Mouse (Mus musculus) erythroblast, adult 5-6 weeks (primary cell): ENCODE results near the gene BC005537. TPM values are rescaled to one million over a fixed set of nuclear protein-coding genes. Genes with fewer than 3 reads are reported as not detected.
"Not testable (repeated sequence)": the region's sequence is repeated elsewhere in the genome, so short reads cannot be mapped to it uniquely, and the experiment has no call there.

ENCODE experiments used
- ATAC-seq: replicated peaks from 2 replicates; pipeline ENCODE4 v1.8.0; 2016; ENCODE audit warnings: moderate number of reproducible peaks, mild to moderate bottlenecking, moderate TSS enrichment, inconsistent platforms; ENCODE audit not compliant: poor library complexity, low FRiP score, severe bottlenecking
- total RNA-seq, 2 experiments: library from RNA; stranded (forward) in 1 of 2; stranded (reverse) in 1 of 2; fragments of 150-400 nt in 1 of 2; fragments of 200-764, 138-1000 nt in 1 of 2; gene quantifications; 2 replicates each; pipeline versions ENCODE4 v1.2.3 to v1.2.4; 2015 to 2017; ENCODE audit warnings: low replicate concordance in 2 of 2

The BC005537 gene
- total RNA-seq (2015; ENCODE audit: low replicate concordance): 110 and 132 TPM in 2 replicates
- 106 and 118 TPM in 2 replicates for total RNA-seq (2017; ENCODE audit: low replicate concordance)

DNA sequence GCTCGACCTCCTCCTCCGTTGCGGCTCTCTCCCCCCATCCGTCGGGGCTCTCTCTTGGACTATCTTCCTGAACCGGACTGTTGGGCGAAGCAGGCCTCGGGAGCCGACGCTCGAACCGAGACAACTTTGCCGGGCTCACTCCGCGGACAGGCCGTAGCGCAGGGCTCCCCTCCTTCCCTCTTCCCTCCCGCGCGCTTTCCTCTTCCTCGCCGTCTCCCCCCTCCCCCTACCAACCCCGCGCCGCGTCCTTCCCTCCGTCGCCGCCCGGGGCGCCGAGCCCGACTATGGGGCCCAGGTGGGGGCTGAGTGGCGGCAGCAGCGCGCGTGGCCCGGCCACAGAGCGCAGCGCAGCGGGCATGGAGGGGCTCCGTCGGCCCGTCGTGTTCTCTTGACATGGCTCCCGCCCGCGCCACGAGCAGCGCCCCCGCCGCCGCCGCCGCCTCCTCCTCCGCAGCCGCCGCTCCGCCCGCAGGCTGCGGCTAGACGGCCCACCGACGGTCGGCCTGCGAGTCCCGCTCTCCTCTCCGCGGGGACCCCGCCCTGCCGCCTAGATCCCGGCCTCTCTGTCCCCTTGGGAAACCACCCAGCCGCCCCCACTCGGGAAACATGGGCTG, at the start of gene BC005537:
BC005537 (plus strand) TSS at position 350 of the 614 bp plus-strand sequence.
- 0 out of 2 replicates have a peak, but pooled peaks have one; percentile 7 for ATAC-seq

GRCm38 (mm10) chr13:24756756-24757155, 44.7 kb upstream of the BC005537 start:
- ATAC-seq: no peak

GRCm38 (mm10) chr13:24757820-24758564, 43.5 kb upstream of the BC005537 start:
- no peak for ATAC-seq

- no peak for ATAC-seq
These were observed 42.0 kb upstream of the BC005537 start for GRCm38 (mm10) chr13:24759451-24759850.

DNA sequence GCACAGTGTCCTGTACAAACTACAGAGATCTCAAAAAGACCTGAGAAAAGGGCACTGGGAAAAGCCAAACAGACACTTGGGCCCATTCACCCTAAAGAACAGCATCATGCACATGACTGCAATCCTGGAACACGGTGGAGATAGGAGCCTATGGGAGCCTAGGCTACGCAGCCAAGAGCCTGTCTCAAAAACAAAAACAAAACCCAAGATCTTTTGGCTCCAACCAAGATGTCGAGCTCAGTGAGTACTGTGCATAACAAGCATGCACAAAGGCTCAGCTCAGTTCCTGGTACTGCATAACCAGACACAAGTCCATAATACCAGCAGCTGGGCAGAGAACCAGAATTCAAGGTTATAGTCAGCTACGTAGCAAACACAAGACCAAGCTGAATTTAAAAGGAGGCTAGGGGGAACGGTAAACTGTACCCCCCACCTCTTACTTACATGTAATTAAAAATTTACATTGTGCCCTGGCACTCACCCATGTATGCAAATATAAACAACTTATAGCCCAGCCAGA, 41.0 kb upstream of the BC005537 start:
- no peak for ATAC-seq

GRCm38 (mm10) chr13:24761083-24761402, 40.4 kb upstream of the BC005537 start:
- no peak for ATAC-seq

DNA sequence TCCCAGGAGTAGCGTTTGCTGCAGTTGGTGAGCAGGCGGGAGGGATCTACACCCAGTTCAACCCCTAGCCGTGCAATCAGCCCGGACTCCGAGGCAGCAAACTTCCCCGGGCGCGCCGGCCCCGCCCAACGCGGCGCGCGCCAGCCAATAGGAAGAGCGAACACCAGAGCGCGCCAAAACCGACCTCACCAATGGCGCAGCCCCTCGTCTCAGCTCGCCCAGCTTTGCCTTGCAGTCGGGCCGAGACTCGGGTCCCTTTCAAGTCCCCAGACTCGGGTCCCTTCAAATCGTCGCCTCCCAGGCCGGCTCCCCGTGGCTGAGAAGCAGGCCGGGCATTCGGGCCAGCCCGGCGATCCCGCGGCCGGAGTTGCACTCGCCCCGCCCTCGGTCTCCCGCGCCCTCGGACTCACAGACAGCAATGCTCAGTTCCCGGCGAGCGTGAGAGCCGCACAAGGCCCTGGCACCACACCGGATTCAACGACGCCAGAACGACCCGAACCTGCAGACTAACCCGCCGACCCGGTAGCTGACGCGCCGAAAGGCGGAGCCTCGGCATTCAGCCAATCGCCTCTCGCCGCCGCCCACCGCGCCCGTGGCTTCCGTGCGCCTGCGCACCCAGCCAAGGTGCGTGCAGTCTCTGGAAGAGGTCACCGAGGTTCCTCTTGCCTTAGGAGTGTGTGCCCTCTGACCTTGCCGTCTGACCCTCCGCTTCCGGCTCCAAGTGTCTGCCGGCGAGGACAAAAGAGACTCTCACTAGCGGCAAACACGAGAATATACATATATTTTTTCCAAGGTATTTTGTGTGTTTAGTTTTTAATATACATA, 39.8 kb upstream of the BC005537 start, which contains the start of gene Gmnn:
Gmnn (minus strand) TSS at position 521 of the 825 bp plus-strand sequence.
- ATAC-seq: peak; percentile 93

GRCm38 (mm10) chr13:24762254-24762653, 39.2 kb upstream of the BC005537 start:
- ATAC-seq: no peak

GRCm38 (mm10) chr13:24767809-24768208, 33.6 kb upstream of the BC005537 start:
- not testable (repeated sequence) for ATAC-seq

DNA sequence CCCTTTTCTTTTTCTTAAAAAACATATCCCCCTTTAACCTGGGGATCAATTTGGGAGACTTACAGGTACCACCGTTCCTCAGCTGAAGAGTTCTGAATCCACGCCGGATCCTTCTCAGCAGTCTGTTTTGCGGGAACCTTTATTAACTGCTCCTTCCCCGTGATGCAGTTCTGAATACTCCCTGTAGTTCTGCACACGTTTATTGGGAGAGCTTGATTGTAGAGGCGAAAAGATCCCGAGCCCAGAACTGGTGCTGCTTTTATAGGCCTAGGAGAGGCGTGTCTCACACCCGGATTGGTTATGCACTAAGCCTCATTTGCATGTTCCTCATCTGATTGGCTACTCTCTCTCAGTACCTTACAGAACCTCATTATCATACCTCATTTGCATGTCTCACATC, 30.0 kb upstream of the BC005537 start:
- not testable (repeated sequence) for ATAC-seq

DNA sequence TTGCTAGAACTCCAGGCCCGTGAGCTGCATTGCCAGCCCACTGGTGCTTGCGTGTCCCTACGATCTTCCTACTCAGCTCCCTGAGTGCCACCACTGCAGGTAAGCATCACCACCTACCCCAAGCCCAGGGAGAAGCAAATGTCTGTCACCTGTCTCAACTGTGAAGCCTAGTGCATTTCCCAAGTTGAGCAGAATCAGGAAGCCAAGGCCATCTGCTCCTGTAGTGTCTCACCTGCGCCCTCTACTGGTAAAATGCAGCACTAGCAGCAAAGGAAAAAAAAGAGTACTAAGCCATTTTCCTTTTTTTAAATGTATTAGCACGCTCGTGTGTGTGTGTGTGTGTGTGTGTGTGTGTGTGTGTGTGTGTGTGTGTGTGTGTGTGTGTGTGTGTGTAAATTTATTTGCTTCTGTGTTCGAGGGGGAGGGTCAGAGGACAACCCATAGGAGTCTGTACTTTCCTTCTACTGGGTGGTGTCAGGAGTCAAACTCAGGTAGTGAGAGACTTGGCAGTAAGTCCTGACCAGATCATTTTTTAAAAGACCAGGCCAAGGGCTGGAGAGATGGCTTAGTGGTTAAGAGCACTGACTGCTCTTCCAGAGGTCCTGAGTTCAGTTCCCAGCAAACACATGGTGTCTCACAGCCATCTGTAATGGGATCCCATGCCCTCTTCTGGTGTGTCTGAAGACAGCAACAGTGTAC, 25.2 kb upstream of the BC005537 start:
- peak; percentile 93 for ATAC-seq

GRCm38 (mm10) chr13:24778026-24778425, 23.4 kb upstream of the BC005537 start:
- ATAC-seq: no peak

GRCm38 (mm10) chr13:24778706-24779380, 22.6 kb upstream of the BC005537 start:
- ATAC-seq: no peak

GRCm38 (mm10) chr13:24781916-24782315, 19.5 kb upstream of the BC005537 start:
- ATAC-seq: no peak

DNA sequence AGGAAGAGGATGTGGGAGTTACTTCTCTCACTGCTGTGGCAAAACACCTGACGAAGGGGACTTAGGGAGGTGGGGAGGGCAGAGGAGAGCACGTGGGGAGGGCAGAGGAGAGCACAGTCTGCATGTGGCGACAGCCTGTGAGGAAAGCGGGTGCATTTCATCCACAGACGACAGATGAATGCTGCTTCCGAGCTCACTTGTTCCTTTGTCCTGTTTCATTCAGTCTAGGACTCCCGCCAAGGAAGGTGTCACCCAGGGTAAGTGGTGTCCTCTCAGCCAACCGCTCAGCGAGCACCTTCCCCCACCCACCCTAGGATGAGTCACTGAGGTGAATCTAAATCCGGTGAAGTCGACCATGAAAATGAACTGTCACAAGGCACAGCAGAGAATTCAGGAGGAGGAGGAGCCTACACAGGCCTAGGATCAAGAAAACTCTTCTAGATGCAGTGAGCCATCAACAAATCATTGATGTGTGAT, 15.4 kb upstream of the BC005537 start:
- no peak for ATAC-seq

DNA sequence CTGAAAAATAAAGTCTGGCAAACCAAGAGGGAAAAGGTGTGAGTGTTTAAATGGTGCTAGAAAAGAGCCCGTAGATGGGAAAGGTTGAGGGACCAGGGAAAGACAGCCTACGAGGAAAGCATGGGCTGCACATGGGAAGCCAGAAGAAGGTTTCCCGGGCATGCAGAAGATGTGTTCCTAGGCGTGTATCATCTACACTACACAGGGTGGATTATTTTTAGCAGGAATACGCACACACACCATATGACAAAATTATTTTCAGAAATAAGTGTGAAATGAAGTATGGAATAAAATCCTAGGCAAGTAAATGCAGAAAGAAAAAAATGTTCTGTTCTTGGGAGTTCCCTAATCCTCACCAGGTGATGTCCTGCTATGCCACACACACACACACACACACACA, 14.0 kb upstream of the BC005537 start:
- ATAC-seq: no peak

GRCm38 (mm10) chr13:24791349-24791748, 10.1 kb upstream of the BC005537 start:
- ATAC-seq: no peak

GRCm38 (mm10) chr13:24792411-24793045, 8.9 kb upstream of the BC005537 start:
- no peak for ATAC-seq
